In the genomic region with DNA sequence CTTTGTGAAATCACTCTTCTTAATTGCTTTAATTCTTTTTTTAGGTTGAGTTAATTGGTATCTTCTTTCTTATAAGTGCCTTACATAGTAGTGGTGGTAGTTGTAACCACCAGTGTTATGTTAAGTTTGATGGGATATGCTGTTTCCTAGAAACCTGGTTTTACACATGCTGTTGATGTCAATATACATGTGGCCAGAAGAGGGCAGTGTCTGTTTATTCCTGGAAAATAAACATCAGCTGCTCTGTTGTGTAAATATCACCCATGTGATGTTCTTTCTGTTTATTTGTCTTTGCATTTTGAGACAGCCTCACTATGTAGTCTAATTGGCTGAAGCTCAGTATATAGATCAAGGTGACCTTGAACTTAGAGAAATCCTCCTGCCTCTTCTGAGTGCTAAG, we compare ENCODE assay signal across 9 mouse cellular contexts. TPM values are rescaled to one million over a fixed set of nuclear protein-coding genes. Genes with fewer than 3 reads are reported as not detected.
DNase-seq lines count a peak whose midpoint lies in the region; ATAC-seq and TF ChIP-seq lines count a peak whose summit lies in the region.
"Had no signal": no experiment of that assay in that cellular context is flagged by ENCODE, and none has a peak within 500 bp of the region (broad histone marks: within the 10 kb centered on the region; RNA-seq: fewer than 3 reads in every experiment).

No protein-coding gene starts in this region.

- no peak overlapping the region for H3K9ac ChIP-seq in liver, embryonic 12.5 days
- no peak overlapping the region for H3K9ac ChIP-seq in liver, postnatal 0 days (replicated peaks)
- H3K9ac ChIP-seq: heart, embryonic 13.5 days had no signal

- no peaks in the 10 kb centered on the region for H3K9me3 ChIP-seq in liver, embryonic 12.5 days (replicated peaks)
- H3K9me3 ChIP-seq in liver, postnatal 0 days (ENCODE audit: low read length) = no peaks in the 10 kb centered on the region
- H3K9me3 ChIP-seq: heart, embryonic 13.5 days had no signal

- H3K4me3 ChIP-seq in liver, embryonic 12.5 days = no peak overlapping the region
- H3K4me3 ChIP-seq in liver, postnatal 0 days (ENCODE audit: low read depth, low read length) = no peak overlapping the region
- H3K4me3 ChIP-seq: heart, embryonic 13.5 days had no signal

- ATAC-seq in liver, embryonic 12.5 days = no peak
- peak; percentile 71 for ATAC-seq in liver, postnatal 0 days

- H3K4me1 ChIP-seq in liver, embryonic 12.5 days = peaks cover 5% of the 10 kb centered on the region; the same call in 1 of the 2 replicates
- 0 out of 2 replicates have a peak, but pooled peaks cover 3% of the 10 kb centered on the region for H3K4me1 ChIP-seq in liver, postnatal 0 days (ENCODE audit: insufficient read depth)
- H3K4me1 ChIP-seq: heart, embryonic 13.5 days had no signal

- TF ChIP-seq CTCF in liver, postnatal 0 days (IDR thresholded peaks at IDR 0.05; ENCODE audit: low read depth) = peak; percentile 89

- H3K4me2 ChIP-seq in liver, embryonic 12.5 days = no peak overlapping the region
- H3K4me2 ChIP-seq in liver, postnatal 0 days (ENCODE audit: low read depth, low read length) = no peak overlapping the region
- H3K4me2 ChIP-seq: heart, embryonic 13.5 days had no signal

- TF ChIP-seq EP300 in liver, postnatal 0 days (IDR thresholded peaks at IDR 0.05; ENCODE audit: low read depth) = no peak

- no peaks in the 10 kb centered on the region for H3K27me3 ChIP-seq in liver, embryonic 12.5 days (replicated peaks)
- no peaks in the 10 kb centered on the region for H3K27me3 ChIP-seq in liver, postnatal 0 days (ENCODE audit: insufficient read depth, low read length)
- H3K27me3 ChIP-seq: heart, embryonic 13.5 days had no signal

- H3K36me3 ChIP-seq in liver, embryonic 12.5 days = peaks cover 16% of the 10 kb centered on the region; the same call in 1 of the 2 replicates
- peaks cover 32% of the 10 kb centered on the region for H3K36me3 ChIP-seq in liver, postnatal 0 days (replicated peaks; ENCODE audit: insufficient read depth, low read length)

- peak; percentile 22 to 30 for DNase-seq in cerebellum, adult 18-20 months
- DNase-seq in cerebellum, postnatal 4 days (ENCODE audit: low spot score in 2 of 2) = no peak
- peak; percentile 50 for DNase-seq in liver
- DNase-seq in embryo, embryonic 10 days (ENCODE audit: low spot score) = peak; percentile 65
- peak; percentile 39 for DNase-seq in liver, postnatal 0 days
- DNase-seq in frontal cortex, postnatal 14 days (ENCODE audit: low spot score in 2 of 2) = no peak
- DNase-seq in ovary, postnatal 10 days (ENCODE audit: low spot score) = no peak

- no peak overlapping the region for H3K27ac ChIP-seq in liver, embryonic 12.5 days
- H3K27ac ChIP-seq in liver, postnatal 0 days (ENCODE audit: low read depth) = no peak overlapping the region
- H3K27ac ChIP-seq: heart, embryonic 13.5 days had no signal

RNA-seq across cellular contexts. Expression of gene Atrn, which starts 55.6 kb away (rescaled TPM):
- 3.7 and 4.1 TPM in 2 replicates for polyA plus RNA-seq in liver, embryonic 12.5 days (2016; fragmentation: Nextera tagmentation; extraction: Ambion mirVana)
- 4.3 and 6.3 TPM in 2 replicates for polyA plus RNA-seq in liver, postnatal 0 days (2015; fragmentation: Nextera tagmentation; extraction: Ambion mirVana)

RNA-seq across cellular contexts. Expression of gene 4930402H24Rik, which starts 55.6 kb away (rescaled TPM):
- polyA plus RNA-seq in liver, embryonic 12.5 days (2016; fragmentation: Nextera tagmentation; extraction: Ambion mirVana) = 10.6 and 13.3 TPM in 2 replicates
- 6.6 and 8.9 TPM in 2 replicates for polyA plus RNA-seq in liver, postnatal 0 days (2015; fragmentation: Nextera tagmentation; extraction: Ambion mirVana)

Comparison
In these comparisons a context has a peak if more than half of its experiments do, and no peak if none do; other contexts are left out.
1. DNase-seq: peak in cerebellum, adult 18-20 months (2 of 2), liver (single experiment), embryo, embryonic 10 days (single experiment) and liver, postnatal 0 days (single experiment); none in cerebellum, postnatal 4 days (0 of 2), frontal cortex, postnatal 14 days (0 of 2) and ovary, postnatal 10 days (single experiment).